Mouse (Mus musculus) lung, postnatal 0 days (tissue): ENCODE data around the gene Engase.

Experiments
- CTCF ChIP-seq: IDR thresholded peaks from 2 replicates; pipeline ENCODE4 v1.5.1; 2016; ENCODE audit warnings: antibody characterized with exemption, mild to moderate bottlenecking
- EP300 ChIP-seq: IDR thresholded peaks from 2 replicates; pipeline ENCODE4 v1.6.1; 2016; ENCODE audit warnings: antibody characterized with exemption, mild to moderate bottlenecking, control low read depth

DNA sequence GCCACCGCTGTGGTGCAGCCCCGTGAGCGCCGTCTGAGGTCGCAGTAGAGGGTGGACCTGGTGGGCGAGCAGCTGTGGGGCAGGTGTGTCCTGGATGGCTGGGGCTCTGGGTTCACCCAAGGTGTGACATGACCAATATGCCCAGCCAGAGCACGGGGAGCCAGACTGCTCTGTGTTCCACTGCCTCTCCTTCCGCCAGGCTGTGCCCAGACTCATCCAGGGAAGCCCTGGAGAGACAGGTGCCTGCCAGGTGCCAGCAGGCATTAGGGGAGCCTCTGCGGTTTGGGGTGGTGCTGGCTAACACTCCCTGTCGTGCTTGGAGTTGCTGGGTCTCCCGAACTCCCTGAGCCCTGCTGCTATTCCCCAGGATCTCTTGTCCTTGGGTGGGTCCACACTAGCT, 61.4 kb downstream of the Engase start:
- TF ChIP-seq CTCF (no peak), EP300 (no peak)
